In genomic region chr2:153575554-153575953, GRCm38 (mm10) we compare ENCODE assay signal across 24 mouse cellular contexts. TPM values are rescaled to one million over a fixed set of nuclear protein-coding genes. Genes with fewer than 3 reads are reported as not detected.
DNase-seq lines count a peak whose midpoint lies in the region; ATAC-seq lines count a peak whose summit lies in the region.
"Had no signal": no experiment of that assay in that cellular context is flagged by ENCODE, and none has a peak within 500 bp of the region (broad histone marks: within the 10 kb centered on the region; RNA-seq: fewer than 3 reads in every experiment).

No protein-coding gene starts in this region.

- ATAC-seq in forebrain, embryonic 15.5 days (replicated peaks): no peak
- peak; percentile 17; the same call in 1 of the 2 replicates for ATAC-seq in kidney, embryonic 14.5 days (ENCODE audit: low FRiP score, low TSS enrichment)
- 0 out of 2 replicates have a peak, but pooled peaks have one; percentile 7 for ATAC-seq in liver, embryonic 11.5 days (replicated peaks; ENCODE audit: low FRiP score)
- ATAC-seq: activated CD4-positive, CD25-positive, alpha-beta regulatory T cell, adult 4 months; forebrain, embryonic 14.5 days; inflammation-experienced regulatory T-cells, adult 6 months; lung, postnatal 0 days had no signal

- no peaks in the 10 kb centered on the region for H3K9me3 ChIP-seq in forebrain, embryonic 10.5 days
- no peaks in the 10 kb centered on the region for H3K9me3 ChIP-seq in forebrain, embryonic 15.5 days
- H3K9me3 ChIP-seq in kidney, embryonic 14.5 days (ENCODE audit: control insufficient read depth, low read length): no peaks in the 10 kb centered on the region
- H3K9me3 ChIP-seq in liver, embryonic 11.5 days (ENCODE audit: control insufficient read depth, low read length): no peaks in the 10 kb centered on the region
- H3K9me3 ChIP-seq: embryonic facial prominence, embryonic 13.5 days; hindbrain, embryonic 13.5 days; midbrain, embryonic 12.5 days; stomach, embryonic 15.5 days had no signal

- no peaks in the 10 kb centered on the region for H3K36me3 ChIP-seq in forebrain, embryonic 10.5 days (replicated peaks)
- no peaks in the 10 kb centered on the region for H3K36me3 ChIP-seq in forebrain, embryonic 15.5 days
- H3K36me3 ChIP-seq in kidney, embryonic 14.5 days (ENCODE audit: control insufficient read depth, insufficient read depth, low read length): no peaks in the 10 kb centered on the region
- no peaks in the 10 kb centered on the region for H3K36me3 ChIP-seq in liver, embryonic 11.5 days (ENCODE audit: control insufficient read depth, insufficient read depth, low read length)
- H3K36me3 ChIP-seq: embryonic facial prominence, embryonic 13.5 days; hindbrain, embryonic 13.5 days; midbrain, embryonic 12.5 days; stomach, embryonic 15.5 days had no signal

- no peak overlapping the region for H3K4me3 ChIP-seq in forebrain, embryonic 10.5 days
- H3K4me3 ChIP-seq in forebrain, embryonic 15.5 days: no peak overlapping the region
- no peak overlapping the region for H3K4me3 ChIP-seq in kidney, embryonic 14.5 days (ENCODE audit: low read length)
- H3K4me3 ChIP-seq in liver, embryonic 11.5 days (ENCODE audit: low read depth, low read length): no peak overlapping the region
- H3K4me3 ChIP-seq: embryonic facial prominence, embryonic 13.5 days; hindbrain, embryonic 13.5 days; midbrain, embryonic 12.5 days; stomach, embryonic 15.5 days had no signal

- 50% methylated on average over 6 of the region's 6 CpGs for WGBS in forebrain, embryonic 10.5 days
- 51% methylated on average over 6 of the region's 6 CpGs for WGBS in forebrain, embryonic 15.5 days
- 24% methylated on average over 6 of the region's 6 CpGs for WGBS in kidney, embryonic 14.5 days
- 57% methylated on average over 6 of the region's 6 CpGs for WGBS in liver, embryonic 11.5 days

- no peaks in the 10 kb centered on the region for H3K27me3 ChIP-seq in forebrain, embryonic 10.5 days (ENCODE audit: poor library complexity, severe bottlenecking)
- no peaks in the 10 kb centered on the region for H3K27me3 ChIP-seq in forebrain, embryonic 15.5 days
- no peaks in the 10 kb centered on the region for H3K27me3 ChIP-seq in kidney, embryonic 14.5 days (ENCODE audit: control insufficient read depth, insufficient read depth, low read length)
- no peaks in the 10 kb centered on the region for H3K27me3 ChIP-seq in liver, embryonic 11.5 days (replicated peaks; ENCODE audit: control insufficient read depth, insufficient read depth, low read length)
- H3K27me3 ChIP-seq: embryonic facial prominence, embryonic 13.5 days; hindbrain, embryonic 13.5 days; midbrain, embryonic 12.5 days; stomach, embryonic 15.5 days had no signal

- H3K4me1 ChIP-seq in forebrain, embryonic 10.5 days: peaks cover 27% of the 10 kb centered on the region
- H3K4me1 ChIP-seq in forebrain, embryonic 15.5 days: peaks cover 5% of the 10 kb centered on the region; the same call in 1 of the 2 replicates
- H3K4me1 ChIP-seq in kidney, embryonic 14.5 days (ENCODE audit: control insufficient read depth, insufficient read depth, low read length): no peaks in the 10 kb centered on the region
- H3K4me1 ChIP-seq in liver, embryonic 11.5 days (replicated peaks; ENCODE audit: control insufficient read depth, insufficient read depth, low read length): peaks cover 45% of the 10 kb centered on the region

- DNase-seq in forebrain, embryonic 10.5 days (ENCODE audit: extremely low spot score, low spot score): no peak
- DNase-seq in kidney, postnatal 14 days: no peak
- no peak for DNase-seq in liver, embryonic 11.5 days (ENCODE audit: low spot score)
- no peak for DNase-seq in layer of hippocampus, postnatal 25 days (ENCODE audit: extremely low spot score in 1 of 2, low spot score in 1 of 2)
- DNase-seq in gastrocnemius, adult 18-20 months (ENCODE audit: low spot score): no peak
- DNase-seq: adrenal gland, adult 8-10 months; cerebellum, adult 2 months; cerebellum, postnatal 25 days; gastrocnemius, postnatal 14 days; heart, postnatal 14 days; kidney, adult 18-20 months; thymus, postnatal 25 days had no signal

- peak overlapping the region; percentile 62; the same call in 1 of the 2 replicates for H3K27ac ChIP-seq in forebrain, embryonic 10.5 days
- H3K27ac ChIP-seq in forebrain, embryonic 15.5 days (replicated peaks): no peak overlapping the region
- H3K27ac ChIP-seq in kidney, embryonic 14.5 days (ENCODE audit: low read depth, low read length): no peak overlapping the region
- peak overlapping the region; percentile 76 for H3K27ac ChIP-seq in liver, embryonic 11.5 days (ENCODE audit: low read depth, low read length)
- H3K27ac ChIP-seq: embryonic facial prominence, embryonic 13.5 days; hindbrain, embryonic 13.5 days; kidney, postnatal 0 days; macrophage; midbrain, embryonic 12.5 days; stomach, embryonic 15.5 days had no signal

- H3K9ac ChIP-seq in forebrain, embryonic 15.5 days (replicated peaks): no peak overlapping the region
- H3K9ac ChIP-seq in kidney, embryonic 14.5 days (ENCODE audit: low read depth, low read length): no peak overlapping the region
- no peak overlapping the region; the same call in 1 of the 2 replicates for H3K9ac ChIP-seq in liver, embryonic 11.5 days (ENCODE audit: low read depth, low read length)
- H3K9ac ChIP-seq: embryonic facial prominence, embryonic 13.5 days; hindbrain, embryonic 13.5 days; midbrain, embryonic 12.5 days; stomach, embryonic 15.5 days had no signal

- no peak overlapping the region for H3K4me2 ChIP-seq in forebrain, embryonic 15.5 days (replicated peaks)
- no peak overlapping the region for H3K4me2 ChIP-seq in kidney, embryonic 14.5 days (replicated peaks; ENCODE audit: low read depth, low read length)
- no peak overlapping the region for H3K4me2 ChIP-seq in liver, embryonic 11.5 days
- H3K4me2 ChIP-seq: embryonic facial prominence, embryonic 13.5 days; hindbrain, embryonic 13.5 days; midbrain, embryonic 12.5 days; stomach, embryonic 15.5 days had no signal

RNA-seq across cellular contexts. Expression of gene Nol4l, which starts 45.8 kb away (rescaled TPM):
- polyA plus RNA-seq in forebrain, embryonic 10.5 days (2016; fragmentation: Nextera tagmentation; extraction: Ambion mirVana): 11.7 and 12.3 TPM in 2 replicates
- 44.1 and 44.8 TPM in 2 replicates for polyA plus RNA-seq in forebrain, embryonic 15.5 days (2015; fragmentation: Nextera tagmentation; extraction: Ambion mirVana)
- polyA plus RNA-seq in kidney, embryonic 14.5 days (2014; fragmentation: Nextera tagmentation; extraction: Ambion mirVana): 10.5 and 17.1 TPM in 2 replicates
- polyA plus RNA-seq in liver, embryonic 11.5 days (2014; fragmentation: Nextera tagmentation; extraction: Ambion mirVana): 14.1 and 15.8 TPM in 2 replicates
- 10 to 100 TPM; 42.7 to 48.9 TPM for total RNA-seq in layer of hippocampus, postnatal 25 days (2021)
- total RNA-seq in gastrocnemius, adult 18-20 months (2021): under 1 TPM; 0.46 to 0.97 TPM

RNA-seq across cellular contexts. Expression of gene Commd7, which starts 57.0 kb away (rescaled TPM):
- polyA plus RNA-seq in forebrain, embryonic 10.5 days (2016; fragmentation: Nextera tagmentation; extraction: Ambion mirVana): 66.2 and 71.8 TPM in 2 replicates
- 98.7 and 104 TPM in 2 replicates for polyA plus RNA-seq in forebrain, embryonic 15.5 days (2015; fragmentation: Nextera tagmentation; extraction: Ambion mirVana)
- 64.9 and 78.0 TPM in 2 replicates for polyA plus RNA-seq in kidney, embryonic 14.5 days (2014; fragmentation: Nextera tagmentation; extraction: Ambion mirVana)
- polyA plus RNA-seq in liver, embryonic 11.5 days (2014; fragmentation: Nextera tagmentation; extraction: Ambion mirVana): 65.1 and 66.8 TPM in 2 replicates
- total RNA-seq in layer of hippocampus, postnatal 25 days (2021): 10 to 100 TPM; 29.1 to 30.9 TPM
- 1 to 10 TPM; 9.6 to 9.7 TPM for total RNA-seq in gastrocnemius, adult 18-20 months (2021)

Comparison
In these comparisons a context has a peak if more than half of its experiments do, and no peak if none do; other contexts are left out.
1. H3K27ac ChIP-seq: peak in forebrain, embryonic 10.5 days (single experiment) and liver, embryonic 11.5 days (single experiment); none in forebrain, embryonic 15.5 days (single experiment) and kidney, embryonic 14.5 days (single experiment).